Mouse (Mus musculus): ENCODE measurements around the gene Ifnar2.

Gene Ifnar2

DNA sequence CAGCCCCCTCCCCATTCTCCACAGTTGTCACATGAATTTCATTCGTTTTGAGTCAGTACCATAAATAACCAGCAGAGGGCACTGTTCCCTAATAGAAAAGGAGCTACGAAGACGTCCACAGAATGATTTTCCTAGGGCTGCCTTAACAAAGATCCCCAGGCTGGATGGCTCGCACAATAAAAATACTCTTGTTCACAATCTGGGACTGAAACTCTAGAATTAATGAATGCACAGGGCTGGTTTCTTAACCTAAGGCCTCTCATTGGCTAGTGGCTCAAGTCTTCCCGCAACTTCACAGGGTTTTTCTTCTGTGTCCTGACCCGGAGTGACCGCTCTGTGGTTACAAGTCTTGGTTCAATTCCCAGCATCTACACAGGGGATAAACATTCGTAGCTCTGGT, 14.0 kb upstream of the Ifnar2 start:
- peak in 1 of 2 experiments; percentile 64 for DNase-seq (ENCODE audit: low spot score in 2 of 2)

DNA sequence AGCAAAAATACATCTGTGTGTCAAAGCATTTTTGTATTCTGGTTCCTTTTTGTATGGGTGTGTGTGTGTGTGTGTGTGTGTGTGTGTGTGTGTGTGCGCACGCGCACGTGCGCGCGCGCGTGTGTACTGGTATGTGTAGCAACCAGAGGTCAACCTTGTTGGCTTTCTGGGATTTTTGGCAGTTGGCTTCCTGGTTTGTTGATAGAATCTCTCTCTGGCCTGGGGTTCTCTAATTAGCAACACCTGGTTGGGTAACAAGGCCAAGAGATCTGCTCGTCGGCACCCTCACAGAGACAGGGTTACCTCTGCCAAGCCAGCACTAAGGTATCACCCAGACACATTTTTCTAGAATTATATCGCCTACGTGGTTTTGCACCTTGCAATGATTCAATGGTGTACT, 13.1 kb upstream of the Ifnar2 start:
- no peak for DNase-seq (ENCODE audit: low spot score in 2 of 2)

- DNase-seq (ENCODE audit: low spot score in 2 of 2): no peak
Observed at GRCm38 (mm10) chr16:91360162-91360561, 12.4 kb upstream of the Ifnar2 start.

- DNase-seq (ENCODE audit: low spot score in 2 of 2): no peak
Observed at GRCm38 (mm10) chr16:91362006-91362405, 10.6 kb upstream of the Ifnar2 start.

DNA sequence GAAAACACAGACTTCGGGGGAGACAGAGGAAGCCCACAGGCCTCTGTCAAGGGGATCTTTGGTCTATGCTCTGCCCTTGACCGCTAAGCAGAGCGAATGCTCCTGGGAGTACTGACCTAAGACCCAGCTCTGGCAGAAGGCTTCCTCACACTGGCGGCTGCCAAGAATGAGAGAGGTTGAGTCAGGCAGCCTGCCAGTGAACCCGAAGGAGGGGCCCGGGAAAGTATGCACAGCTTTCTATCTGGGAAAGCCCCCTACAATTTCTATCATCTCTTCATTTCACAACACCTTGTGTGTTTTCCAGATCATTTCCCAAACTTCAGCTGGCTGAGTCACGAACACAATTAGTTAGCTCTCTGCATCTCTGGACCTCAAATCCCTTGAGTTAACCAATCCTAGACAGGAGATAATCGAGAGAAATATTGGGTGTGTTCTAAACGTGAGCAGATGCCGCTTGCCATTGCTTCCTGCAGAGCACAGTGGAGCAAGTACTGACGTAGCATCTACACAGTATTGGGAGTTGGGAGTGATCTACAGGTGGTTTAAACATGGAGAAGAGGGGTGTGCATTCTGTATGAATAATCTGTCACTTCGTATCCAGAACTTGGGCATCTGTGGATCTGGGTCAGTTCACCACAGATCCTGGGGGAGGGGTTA, 9.8 kb upstream of the Ifnar2 start:
- no peak for DNase-seq (ENCODE audit: low spot score in 2 of 2)

DNA sequence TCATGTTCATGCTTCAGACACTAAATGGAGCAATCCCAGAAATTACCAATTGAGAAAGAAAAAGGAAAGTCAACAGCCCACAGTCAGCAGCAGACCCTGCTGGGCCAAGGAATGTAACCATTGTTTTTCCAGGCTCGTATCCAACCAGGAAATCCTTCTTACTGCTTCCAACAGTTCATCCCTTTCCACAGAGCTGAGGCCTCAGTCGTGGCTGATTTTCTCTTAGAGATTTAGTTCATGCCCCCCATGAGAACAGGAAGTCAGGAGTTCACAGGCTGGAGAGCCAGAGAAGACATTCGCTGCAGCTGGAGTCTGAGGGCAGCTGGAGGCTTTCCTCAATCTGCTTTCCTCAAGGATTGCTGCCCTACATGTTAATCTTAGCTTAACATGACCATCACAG, 9.1 kb upstream of the Ifnar2 start:
- DNase-seq (ENCODE audit: low spot score in 2 of 2): no peak

DNA sequence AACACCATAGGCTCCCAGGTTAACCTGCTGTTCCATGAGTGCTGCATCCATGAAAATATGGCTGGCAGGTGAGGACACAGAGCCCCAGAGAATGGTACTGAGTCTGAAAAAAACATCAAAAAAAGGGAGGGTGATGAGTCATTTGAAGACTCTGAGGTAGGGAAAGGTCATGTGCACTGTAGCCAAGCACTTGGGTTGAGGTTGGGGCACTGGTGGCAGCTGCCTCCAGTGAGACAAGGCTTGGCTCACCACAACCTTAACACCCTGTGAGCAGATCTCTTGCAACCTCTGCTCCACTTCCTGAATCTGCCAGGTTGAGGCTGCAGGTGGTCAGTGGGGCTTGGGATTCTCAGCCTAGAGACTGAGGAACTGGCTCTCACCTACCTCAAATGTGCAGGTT, 6.0 kb upstream of the Ifnar2 start:
- DNase-seq (ENCODE audit: low spot score in 2 of 2): no peak

DNA sequence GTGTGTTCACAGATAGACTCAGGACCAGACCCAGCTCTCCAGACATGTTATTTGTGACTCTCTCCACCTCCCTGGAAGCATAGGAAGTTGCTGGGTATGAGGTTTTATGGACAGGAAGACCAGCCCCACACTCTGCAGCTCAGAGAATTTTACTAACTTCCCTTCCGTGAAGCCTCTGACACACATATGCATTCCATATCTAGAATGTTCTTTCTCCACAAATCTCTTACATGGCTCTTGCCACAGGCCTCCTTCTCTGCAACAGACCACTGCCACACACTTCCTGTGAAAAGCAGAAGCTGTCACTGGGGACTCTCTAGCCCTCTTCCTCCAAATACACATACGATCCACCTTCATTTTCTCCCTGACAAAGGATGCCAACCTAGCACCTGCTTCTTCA, 5.5 kb upstream of the Ifnar2 start:
- DNase-seq (ENCODE audit: low spot score in 2 of 2): no peak

DNA sequence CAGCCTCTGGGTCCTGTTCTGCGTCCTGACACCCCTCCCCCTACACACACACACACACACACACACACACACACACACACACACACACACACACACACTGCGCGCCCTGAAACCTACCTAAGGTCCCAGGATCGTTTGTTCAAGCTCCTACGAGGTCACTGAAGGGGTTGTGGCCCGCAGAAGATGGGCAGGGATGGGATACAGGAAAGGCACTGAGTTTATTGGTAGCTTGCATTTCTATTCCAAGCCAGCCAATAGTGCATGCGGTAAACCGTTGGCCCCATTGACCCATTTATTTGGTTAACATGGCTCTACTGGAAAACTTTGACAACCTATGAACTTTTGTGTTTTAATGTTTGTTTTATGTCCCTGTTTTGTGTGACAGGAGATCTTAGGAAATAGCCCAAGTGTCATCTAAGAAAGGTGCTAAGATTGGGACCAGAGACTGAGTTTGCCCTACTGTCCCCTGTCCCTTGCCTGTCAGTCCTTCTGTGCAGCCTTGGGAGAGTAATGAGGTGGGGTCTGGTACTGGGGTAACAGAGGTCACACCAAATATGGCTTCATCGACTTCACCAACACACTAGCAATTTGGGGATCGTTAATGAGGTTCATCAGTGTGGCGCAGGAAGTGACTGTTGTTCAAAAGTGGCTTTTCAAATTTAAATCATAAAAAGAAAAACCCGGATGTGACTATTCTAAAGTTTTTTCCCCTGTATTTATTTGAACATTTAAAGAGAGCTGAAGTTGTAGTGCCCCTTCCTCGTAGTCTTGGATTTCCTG, 1.1 kb downstream of the Ifnar2 start:
- DNase-seq (ENCODE audit: low spot score in 2 of 2): no peak

DNA sequence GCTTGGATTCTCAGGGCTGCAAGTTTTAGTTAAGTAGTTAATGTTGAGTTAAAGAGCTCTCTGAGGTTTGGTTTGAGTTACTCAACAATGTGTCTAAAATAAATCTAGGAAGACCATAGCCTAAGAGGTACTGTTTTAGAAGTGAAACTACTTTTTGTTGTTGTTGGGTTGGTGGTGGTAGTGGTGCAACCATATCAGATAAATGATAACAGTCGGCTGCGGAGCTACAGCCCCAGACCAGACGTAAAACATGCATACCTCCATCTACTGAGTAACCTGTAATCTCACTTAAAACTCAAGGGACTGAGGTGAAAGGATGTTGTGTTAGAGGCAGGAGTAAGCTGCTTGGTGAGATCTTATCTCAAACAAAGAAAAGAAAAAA, 1.7 kb downstream of the Ifnar2 start:
- no peak for DNase-seq (ENCODE audit: low spot score in 2 of 2)

GRCm38 (mm10) chr16:91376701-91377100, 4.1 kb downstream of the Ifnar2 start:
- no peak for DNase-seq (ENCODE audit: low spot score in 2 of 2)

DNA sequence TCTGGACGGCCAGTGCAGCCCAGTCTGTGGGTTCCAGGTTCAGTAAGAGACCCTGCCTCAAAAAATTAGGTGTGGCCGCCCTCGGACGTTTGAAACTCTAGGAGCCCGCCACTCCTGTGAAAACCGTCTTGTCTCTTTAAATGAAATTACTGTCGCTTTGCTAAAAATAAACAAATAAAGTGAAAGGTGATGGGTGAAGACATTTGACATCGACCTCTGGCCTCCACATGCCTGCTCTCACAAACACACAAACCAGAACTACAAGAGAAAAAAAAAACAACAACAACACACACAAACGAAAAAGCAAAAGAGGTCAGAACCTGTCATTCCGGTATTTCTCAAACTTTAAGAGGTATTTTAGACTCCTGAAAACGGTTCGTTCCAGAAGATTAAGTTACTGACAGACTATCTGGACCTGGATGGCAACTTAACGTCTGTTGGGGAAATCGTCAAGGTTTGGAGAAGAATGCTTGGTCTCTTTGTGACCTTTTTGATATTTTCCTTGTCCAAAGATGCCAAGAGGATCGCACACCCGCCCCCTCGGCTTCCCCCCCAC, 5.9 kb downstream of the Ifnar2 start:
- no peak for DNase-seq (ENCODE audit: low spot score in 2 of 2)

DNA sequence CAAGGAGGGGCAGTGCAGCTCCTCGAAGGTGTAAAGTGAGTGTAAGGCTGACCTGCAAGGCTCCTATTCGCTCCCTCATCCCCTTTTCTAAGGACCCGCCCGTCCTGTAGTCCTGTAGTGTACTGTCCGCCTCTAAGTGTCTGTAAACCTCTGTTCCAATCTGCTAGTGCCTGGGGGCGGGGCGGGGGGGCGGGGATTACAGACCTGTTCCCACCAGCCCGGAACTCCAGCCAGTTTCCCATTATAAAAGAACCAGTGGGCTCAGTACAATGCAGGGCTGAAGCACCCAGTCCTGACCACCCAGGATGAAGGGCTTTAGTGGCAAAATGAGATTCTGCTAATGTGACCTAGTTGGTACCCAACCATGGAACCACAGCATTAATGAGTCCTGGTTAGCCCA, 6.4 kb downstream of the Ifnar2 start:
- no peak for DNase-seq (ENCODE audit: low spot score in 2 of 2)

DNA sequence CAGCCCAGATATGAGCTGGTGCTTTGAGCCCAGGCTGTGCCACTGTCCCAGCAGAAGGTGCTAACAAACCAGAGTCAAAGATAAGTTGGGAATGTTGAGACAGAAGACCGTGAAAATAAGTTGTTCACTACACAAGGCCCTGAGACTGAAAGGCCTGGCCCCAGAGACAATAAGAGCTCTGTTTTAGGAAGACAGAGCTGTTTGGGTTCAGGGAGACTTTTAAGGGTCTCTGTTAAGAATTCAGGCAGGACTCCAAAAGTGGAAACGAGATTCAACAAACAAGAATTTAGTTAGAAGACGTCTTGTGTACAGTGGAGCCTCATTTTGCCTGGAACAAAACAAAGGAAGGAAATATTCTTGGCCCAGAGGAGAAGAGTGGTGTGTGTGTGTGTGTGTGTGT, 6.8 kb downstream of the Ifnar2 start:
- DNase-seq (ENCODE audit: low spot score in 2 of 2): no peak

DNA sequence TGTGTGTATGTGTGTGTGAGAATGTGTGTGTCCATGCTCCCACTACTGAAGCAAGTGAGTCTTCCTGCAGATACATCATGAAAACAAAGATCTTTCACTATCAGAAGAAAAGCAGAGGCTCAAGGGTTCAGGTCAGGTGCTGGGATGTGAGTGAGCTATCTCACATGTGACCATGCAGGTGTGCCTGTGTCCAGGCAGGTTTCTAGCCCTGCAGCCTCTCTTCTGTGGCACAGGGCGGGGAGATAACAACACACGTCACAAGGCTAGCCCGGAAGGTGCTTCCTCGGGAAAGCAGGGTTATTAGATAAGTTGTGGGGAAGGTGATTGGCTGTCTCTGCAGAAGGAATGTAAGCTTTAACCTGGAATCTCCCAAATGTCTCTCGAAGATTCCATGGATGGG, 7.6 kb downstream of the Ifnar2 start:
- DNase-seq (ENCODE audit: low spot score in 2 of 2): no peak

DNA sequence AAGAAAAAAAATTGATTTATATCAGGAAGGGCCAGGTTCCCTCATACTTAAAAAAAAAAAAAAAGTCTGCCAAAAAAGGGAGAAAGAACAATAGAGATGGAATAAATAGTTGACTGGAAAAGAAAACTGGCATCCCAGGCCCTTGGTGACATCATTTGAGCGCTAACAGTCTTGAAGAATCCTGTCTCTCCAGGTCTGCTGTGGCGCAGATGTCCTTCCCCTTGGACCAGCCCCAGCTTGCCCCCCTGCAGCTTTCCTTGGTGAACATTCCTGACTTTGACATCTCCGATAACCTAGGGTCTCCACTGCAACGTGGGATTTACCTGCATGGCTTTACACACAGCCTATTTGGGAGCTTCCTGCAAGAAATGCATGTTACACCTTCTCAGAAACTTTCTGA, 9.0 kb downstream of the Ifnar2 start:
- no peak for DNase-seq (ENCODE audit: low spot score in 2 of 2)

DNA sequence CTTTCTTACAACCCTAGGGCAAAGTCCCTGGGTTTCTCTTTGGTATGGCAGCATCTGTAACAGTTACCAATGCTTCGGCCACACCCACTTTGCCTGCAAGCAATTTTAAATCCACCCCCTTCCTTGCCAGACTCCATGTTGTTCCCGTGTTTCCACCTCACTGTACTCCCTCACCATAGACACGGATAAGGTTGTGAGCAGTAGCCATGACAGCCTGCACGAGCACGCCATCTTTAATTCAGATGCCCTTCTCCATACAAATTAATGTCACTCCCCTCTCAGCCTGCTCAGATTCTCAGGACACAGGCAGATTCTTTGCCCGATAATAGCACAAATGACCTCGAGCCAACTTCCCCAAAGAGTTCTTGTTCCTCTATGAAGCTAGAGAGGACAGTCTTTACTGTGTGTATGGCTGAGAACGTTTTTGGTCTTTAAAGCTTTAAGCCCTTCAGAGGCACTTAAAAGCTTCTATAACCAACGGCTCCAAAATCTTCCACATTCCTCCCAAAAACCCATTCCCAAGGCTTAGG, 9.7 kb downstream of the Ifnar2 start:
- no peak for DNase-seq (ENCODE audit: low spot score in 2 of 2)

DNA sequence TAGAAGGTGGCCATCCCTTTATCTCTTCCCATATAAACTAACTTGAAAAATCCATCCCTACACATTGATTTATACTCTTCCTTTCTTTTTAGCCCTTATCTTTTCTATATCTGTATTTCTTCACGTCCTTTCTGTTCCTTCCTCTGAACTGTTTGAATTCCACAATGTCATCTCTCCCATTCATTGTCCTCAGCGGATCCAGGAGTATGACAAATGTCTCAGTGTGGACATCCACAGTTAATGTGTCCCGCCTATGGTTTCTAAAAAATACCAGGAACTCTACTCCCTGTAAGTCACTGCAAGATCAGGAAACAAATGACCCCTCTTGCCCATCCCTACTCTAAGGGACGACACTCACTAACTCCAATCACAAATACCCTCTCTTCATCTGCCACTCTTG, 11.6 kb downstream of the Ifnar2 start:
- no peak for DNase-seq (ENCODE audit: low spot score in 2 of 2)

DNA sequence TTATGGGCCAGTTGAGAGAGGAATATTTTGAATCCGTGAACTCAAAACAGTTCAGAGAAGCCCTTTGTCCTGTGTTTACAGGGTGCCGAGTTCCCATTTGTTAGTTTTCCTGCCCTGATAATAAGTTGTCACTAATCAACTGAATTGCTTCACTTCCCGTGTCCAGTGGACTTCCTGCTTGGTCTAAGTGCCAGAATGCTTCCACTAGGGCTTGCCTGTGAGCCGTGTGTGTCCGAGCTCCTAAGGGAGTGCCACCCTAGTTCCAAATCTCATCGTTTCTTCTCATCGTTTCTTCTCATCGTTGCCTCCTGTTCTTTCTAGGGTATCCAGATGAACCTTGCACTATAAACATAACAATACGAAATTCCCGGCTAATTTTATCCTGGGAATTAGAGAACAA, 13.0 kb downstream of the Ifnar2 start:
- no peak for DNase-seq (ENCODE audit: low spot score in 2 of 2)

- no peak for DNase-seq (ENCODE audit: low spot score in 2 of 2)
Observed at GRCm38 (mm10) chr16:91386419-91387120, 14.0 kb downstream of the Ifnar2 start.

- no peak for DNase-seq (ENCODE audit: low spot score in 2 of 2)
Observed at GRCm38 (mm10) chr16:91387121-91387486, 14.5 kb downstream of the Ifnar2 start.

DNA sequence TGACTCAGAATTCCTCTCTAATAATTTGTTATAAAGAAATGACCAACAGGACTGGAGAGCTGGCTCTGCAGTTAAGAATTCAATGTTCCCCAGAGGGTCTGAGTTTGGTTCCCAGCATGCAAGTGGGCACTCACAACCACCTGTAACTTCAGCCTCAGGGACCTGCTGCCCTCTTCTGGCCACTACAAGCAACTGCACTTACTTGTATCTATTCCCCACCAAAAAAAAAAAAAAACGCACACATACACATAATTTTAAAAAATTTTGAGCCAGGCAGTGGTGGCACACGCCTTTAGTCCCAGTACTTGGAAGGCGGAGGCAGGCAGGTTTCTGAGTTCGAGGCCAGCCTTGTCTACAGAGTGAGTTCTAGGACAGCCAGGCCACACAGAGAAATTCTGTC, 17.5 kb downstream of the Ifnar2 start:
- DNase-seq (ENCODE audit: low spot score in 2 of 2): no peak

- DNase-seq (ENCODE audit: low spot score in 2 of 2): no peak
Observed at GRCm38 (mm10) chr16:91391421-91391820, 18.8 kb downstream of the Ifnar2 start, which contains the start of gene Gm21970. Gm21970 (plus strand) TSS chr16:91391721.
